Mouse (Mus musculus) heart, embryonic 16.5 days (tissue): ENCODE data around the gene Cd34. TPM values are rescaled to one million over a fixed set of nuclear protein-coding genes. Genes with fewer than 3 reads are reported as not detected.
A peak's percentile ranks its signal among the peaks of the same experiment; 100 is the strongest.

Source experiments
- ATAC-seq: fragments of 200-750 bp; cut with Nextera tagmentation; replicated peaks from 2 replicates; pipeline ENCODE4 v1.8.0; 2017; ENCODE audit warnings: moderate number of reproducible peaks; ENCODE audit not compliant: insufficient read depth, low FRiP score; ENCODE audit errors: extremely low read depth
- H3K27ac ChIP-seq: fragments of 300-500 bp; sonication (generic); 2 replicates; pipeline ENCODE4 v1.5.1; 2014; ENCODE audit warnings: mild to moderate bottlenecking, low read length, control low read depth, moderate library complexity
- H3K27me3 ChIP-seq: fragments of 300-500 bp; sonication (generic); 2 replicates; pipeline ENCODE4 v1.6.1; 2014; ENCODE audit warnings: low read length, mixed read lengths; ENCODE audit not compliant: control insufficient read depth, insufficient read depth
- H3K36me3 ChIP-seq: fragments of 300-500 bp; sonication (generic); 2 replicates; pipeline ENCODE4 v1.6.1; 2014; ENCODE audit not compliant: control insufficient read depth, insufficient read depth
- H3K4me1 ChIP-seq: fragments of 300-500 bp; sonication (generic); 2 replicates; pipeline ENCODE4 v1.6.1; 2014; ENCODE audit warnings: low read length, mixed read lengths; ENCODE audit not compliant: control insufficient read depth, insufficient read depth
- H3K4me2 ChIP-seq: fragments of 300-500 bp; sonication (generic); 2 replicates; pipeline ENCODE4 v1.6.1; 2014; ENCODE audit warnings: low read depth, mild to moderate bottlenecking, control low read depth, low read length
- H3K4me3 ChIP-seq: fragments of 300-500 bp; sonication (generic); 2 replicates; pipeline ENCODE4 v1.5.1; 2014; ENCODE audit warnings: mild to moderate bottlenecking, control low read depth, low read length
- H3K9ac ChIP-seq: fragments of 300-500 bp; sonication (generic); 2 replicates; pipeline ENCODE4 v1.6.1; 2014; ENCODE audit warnings: low read length, control low read depth
- H3K9me3 ChIP-seq: fragments of 300-500 bp; sonication (generic); replicated peaks from 2 replicates; pipeline ENCODE4 v1.6.1; 2016; ENCODE audit warnings: low read length; ENCODE audit not compliant: control insufficient read depth
- WGBS: fragments of 180-500 bp; shearing (Covaris S2); extraction: QIAGEN DNeasy Blood & Tissue Kit; methylation state at CpG from one replicate; pipeline ENCODE4 v1.1.7; 2014; 5-methylcytosine and 5-hydroxymethylcytosine counted together
- polyA plus RNA-seq: library from polyadenylated mRNA; unstranded; fragments of >200 nt; fragmentation: Nextera tagmentation; extraction: Ambion mirVana; gene quantifications from 2 replicates; pipeline ENCODE4 v1.2.1, GENCODE M21; 2015

The Cd34 gene
- polyA plus RNA-seq = 110 and 124 TPM in 2 replicates

- Histone ChIP-seq H3K4me2 (peak within 1 kb of the TSS; percentile 75), H3K4me3 (peak within 1 kb of the TSS; percentile 64), H3K27ac (peak within 1 kb of the TSS; percentile 82), H3K4me1 (no peaks in the 10 kb centered on the region; the same call in 1 of the 2 replicates), H3K27me3 (no peaks in the 10 kb centered on the region; the same call in 1 of the 2 replicates), H3K9ac (peak within 1 kb of the TSS; percentile 80), H3K9me3 (no peaks in the 10 kb centered on the region), H3K36me3 (no peaks in the 10 kb centered on the region)
- peak; percentile 94 for ATAC-seq
- under 1% methylated on average over 26 of the region's 26 CpGs for WGBS
Observed at GRCm38 (mm10) chr1:194938715-194939114, at the start of gene Cd34. Gene Cd34 (plus strand): TSS chr1:194938819.

- Histone ChIP-seq H3K4me2 (no peak overlapping the region), H3K9ac (no peak overlapping the region), H3K27ac (no peak overlapping the region), H3K4me3 (no peak overlapping the region), H3K36me3 (no peaks in the 10 kb centered on the region), H3K9me3 (no peaks in the 10 kb centered on the region), H3K4me1 (no peaks in the 10 kb centered on the region), H3K27me3 (no peaks in the 10 kb centered on the region)
- no peak for ATAC-seq
- WGBS = 35% methylated on average over 1 of the region's 1 CpGs
Observed at GRCm38 (mm10) chr1:194894513-194894912, 44.1 kb upstream of the Cd34 start.

GRCm38 (mm10) chr1:194895287-194895686 lies 43.3 kb upstream of the Cd34 start:
- 75% methylated on average over 3 of the region's 3 CpGs for WGBS
- Histone ChIP-seq H3K9me3 (no peaks in the 10 kb centered on the region), H3K4me1 (no peaks in the 10 kb centered on the region), H3K27ac (no peak overlapping the region), H3K36me3 (no peaks in the 10 kb centered on the region), H3K9ac (no peak overlapping the region), H3K27me3 (no peaks in the 10 kb centered on the region), H3K4me3 (no peak overlapping the region), H3K4me2 (no peak overlapping the region)
- no peak; the same call in 1 of the 2 replicates for ATAC-seq

- H3K27ac ChIP-seq = no peak overlapping the region
- no peaks in the 10 kb centered on the region for H3K9me3 ChIP-seq
- H3K27me3 ChIP-seq = no peaks in the 10 kb centered on the region
Observed at GRCm38 (mm10) chr1:194901075-194901474, 37.5 kb upstream of the Cd34 start.

GRCm38 (mm10) chr1:194901826-194902225 lies 36.8 kb upstream of the Cd34 start:
- Histone ChIP-seq H3K9me3 (no peaks in the 10 kb centered on the region), H3K9ac (no peak overlapping the region), H3K4me2 (no peak overlapping the region), H3K27ac (no peak overlapping the region), H3K4me1 (no peaks in the 10 kb centered on the region), H3K27me3 (no peaks in the 10 kb centered on the region), H3K36me3 (no peaks in the 10 kb centered on the region), H3K4me3 (no peak overlapping the region)
- WGBS = 66% methylated on average over 1 of the region's 1 CpGs
- ATAC-seq = no peak

More at GRCm38 (mm10) chr1:194901075-194901474, 37.5 kb upstream of the Cd34 start:
- H3K4me1 ChIP-seq = no peaks in the 10 kb centered on the region
- H3K4me3 ChIP-seq = no peak overlapping the region
- no peaks in the 10 kb centered on the region for H3K36me3 ChIP-seq
- no peak overlapping the region for H3K9ac ChIP-seq
- no peak overlapping the region for H3K4me2 ChIP-seq
- ATAC-seq = no peak

- no peak overlapping the region for H3K27ac ChIP-seq
- ATAC-seq = no peak
- H3K9me3 ChIP-seq = no peaks in the 10 kb centered on the region
Observed at GRCm38 (mm10) chr1:194908956-194909355, 29.7 kb upstream of the Cd34 start.

GRCm38 (mm10) chr1:194925753-194926350 lies 12.8 kb upstream of the Cd34 start:
- H3K36me3 ChIP-seq = no peaks in the 10 kb centered on the region
- no peak overlapping the region for H3K9ac ChIP-seq
- peaks cover 23% of the 10 kb centered on the region for H3K4me1 ChIP-seq
- no peak; the same call in 1 of the 2 replicates for ATAC-seq
- WGBS = 9% methylated on average over 1 of the region's 1 CpGs
- no peaks in the 10 kb centered on the region for H3K9me3 ChIP-seq
- H3K4me2 ChIP-seq = no peak overlapping the region
- no peaks in the 10 kb centered on the region for H3K27me3 ChIP-seq
- H3K4me3 ChIP-seq = no peak overlapping the region
- peak overlapping the region; percentile 41 for H3K27ac ChIP-seq

More at GRCm38 (mm10) chr1:194908956-194909355, 29.7 kb upstream of the Cd34 start:
- H3K4me2 ChIP-seq = no peak overlapping the region
- no peak overlapping the region for H3K9ac ChIP-seq
- H3K27me3 ChIP-seq = no peaks in the 10 kb centered on the region
- no peaks in the 10 kb centered on the region for H3K4me1 ChIP-seq
- no peaks in the 10 kb centered on the region for H3K36me3 ChIP-seq
- no peak overlapping the region for H3K4me3 ChIP-seq

- H3K4me1 ChIP-seq = peaks cover 23% of the 10 kb centered on the region
- 13% methylated on average over 3 of the region's 3 CpGs for WGBS
- H3K27ac ChIP-seq = peak overlapping the region; percentile 48
- ATAC-seq = peak; percentile 91
- H3K4me3 ChIP-seq = no peak overlapping the region
- no peaks in the 10 kb centered on the region for H3K9me3 ChIP-seq
- no peak overlapping the region for H3K4me2 ChIP-seq
- H3K9ac ChIP-seq = no peak overlapping the region
- no peaks in the 10 kb centered on the region for H3K36me3 ChIP-seq
- no peaks in the 10 kb centered on the region for H3K27me3 ChIP-seq
Observed at GRCm38 (mm10) chr1:194927887-194928286, 10.7 kb upstream of the Cd34 start.

GRCm38 (mm10) chr1:194929275-194929971 lies 9.2 kb upstream of the Cd34 start:
- no peak for ATAC-seq

More at GRCm38 (mm10) chr1:194929275-194929971, 9.2 kb upstream of the Cd34 start:
- no peak overlapping the region for H3K9ac ChIP-seq
- H3K4me3 ChIP-seq = no peak overlapping the region
- H3K27ac ChIP-seq = no peak overlapping the region
- H3K4me2 ChIP-seq = no peak overlapping the region
- WGBS = 55% methylated on average over 2 of the region's 2 CpGs
- H3K27me3 ChIP-seq = no peaks in the 10 kb centered on the region
- peaks cover 23% of the 10 kb centered on the region for H3K4me1 ChIP-seq
- H3K36me3 ChIP-seq = no peaks in the 10 kb centered on the region
- no peaks in the 10 kb centered on the region for H3K9me3 ChIP-seq
